Mouse (Mus musculus) midbrain, embryonic 13.5 days (tissue): ENCODE measurements around the gene Itgb5. TPM values are rescaled to one million over a fixed set of nuclear protein-coding genes. Genes with fewer than 3 reads are reported as not detected.

Experiments used
- ATAC-seq: fragments of 200-750 bp; cut with Nextera tagmentation; 2 replicates; pipeline ENCODE4 v1.8.0; 2017; ENCODE audit warnings: mild to moderate bottlenecking, moderate TSS enrichment, moderate library complexity
- H3K27ac ChIP-seq: fragments of 300-500 bp; sonication (generic); 2 replicates; pipeline ENCODE4 v1.5.1; 2015; ENCODE audit warnings: inconsistent platforms, mild to moderate bottlenecking, moderate library complexity
- H3K27me3 ChIP-seq: fragments of 300-500 bp; sonication (generic); 2 replicates; pipeline ENCODE4 v1.6.1; 2015; ENCODE audit warnings: mild to moderate bottlenecking, inconsistent platforms
- H3K36me3 ChIP-seq: fragments of 300-500 bp; sonication (generic); 2 replicates; pipeline ENCODE4 v1.6.1; 2015; ENCODE audit warnings: mild to moderate bottlenecking, inconsistent platforms
- H3K4me1 ChIP-seq: fragments of 300-500 bp; sonication (generic); replicated peaks from 2 replicates; pipeline ENCODE4 v1.6.1; 2015; ENCODE audit warnings: inconsistent platforms
- H3K4me2 ChIP-seq: fragments of 300-500 bp; sonication (generic); replicated peaks from 2 replicates; pipeline ENCODE4 v1.6.1; 2015; ENCODE audit warnings: moderate library complexity, mild to moderate bottlenecking, inconsistent platforms
- H3K4me3 ChIP-seq: fragments of 300-500 bp; sonication (generic); replicated peaks from 2 replicates; pipeline ENCODE4 v1.5.1; 2015; ENCODE audit warnings: mild to moderate bottlenecking, inconsistent platforms
- H3K9ac ChIP-seq: fragments of 300-500 bp; sonication (generic); replicated peaks from 2 replicates; pipeline ENCODE4 v1.6.1; 2015; ENCODE audit warnings: mild to moderate bottlenecking, inconsistent platforms
- H3K9me3 ChIP-seq: fragments of 300-500 bp; sonication (generic); 2 replicates; pipeline ENCODE4 v1.6.1; 2016; ENCODE audit warnings: mild to moderate bottlenecking, inconsistent platforms
- WGBS: fragments of 180-500 bp; shearing (Covaris S2); methylation state at CpG from one replicate; pipeline ENCODE4 v1.1.7; 2015; 5-methylcytosine and 5-hydroxymethylcytosine counted together
- polyA plus RNA-seq: library from polyadenylated mRNA; unstranded; fragments of >200 nt; fragmentation: Nextera tagmentation; extraction: Ambion mirVana; gene quantifications from 2 replicates; pipeline ENCODE4 v1.2.1, GENCODE M21; 2015

The Itgb5 gene
- polyA plus RNA-seq: 5.3 and 10.3 TPM in 2 replicates

DNA sequence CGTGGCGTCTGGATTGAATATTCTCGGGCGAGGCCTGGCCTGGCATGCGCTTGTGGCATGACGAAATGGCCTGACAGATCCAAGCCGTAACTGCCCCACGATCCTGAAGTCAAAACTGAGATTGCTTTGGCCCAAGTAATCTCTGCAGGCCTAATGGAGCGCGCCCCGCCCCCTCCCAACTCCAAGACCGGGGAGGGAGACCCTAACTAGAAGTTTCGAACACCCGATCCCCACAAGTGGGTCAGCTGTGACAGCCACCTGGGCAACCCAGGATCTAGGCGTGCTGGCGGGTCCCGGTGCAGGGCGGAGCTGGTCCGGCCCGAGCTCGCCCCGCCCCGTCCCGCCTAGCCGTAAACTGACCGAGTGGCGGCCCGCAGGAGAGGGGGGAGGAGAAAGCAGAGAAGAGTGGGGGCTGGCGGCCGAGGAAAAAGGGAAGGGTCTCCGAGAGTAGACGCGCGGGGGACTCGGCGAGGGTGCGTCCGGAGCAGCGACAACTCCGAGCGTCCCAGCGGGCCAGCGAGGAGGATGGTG, at the start of gene Itgb5:
Itgb5 (plus strand) TSS at position 365 of the 531 bp plus-strand sequence.
- Histone ChIP-seq H3K4me2 (peak within 1 kb of the TSS; percentile 98), H3K4me1 (peaks cover 40% of the 10 kb centered on the region), H3K4me3 (peak within 1 kb of the TSS; percentile 74), H3K36me3 (no peaks in the 10 kb centered on the region), H3K9ac (peak within 1 kb of the TSS; percentile 71), H3K9me3 (no peaks in the 10 kb centered on the region), H3K27me3 (peaks cover 56% of the 10 kb centered on the region), H3K27ac (0 out of 2 replicates have a peak within 1 kb of the TSS, but pooled peaks have one; percentile 11)
- peak; percentile 59 for ATAC-seq
- WGBS: under 1% methylated on average over 41 of the region's 43 CpGs

DNA sequence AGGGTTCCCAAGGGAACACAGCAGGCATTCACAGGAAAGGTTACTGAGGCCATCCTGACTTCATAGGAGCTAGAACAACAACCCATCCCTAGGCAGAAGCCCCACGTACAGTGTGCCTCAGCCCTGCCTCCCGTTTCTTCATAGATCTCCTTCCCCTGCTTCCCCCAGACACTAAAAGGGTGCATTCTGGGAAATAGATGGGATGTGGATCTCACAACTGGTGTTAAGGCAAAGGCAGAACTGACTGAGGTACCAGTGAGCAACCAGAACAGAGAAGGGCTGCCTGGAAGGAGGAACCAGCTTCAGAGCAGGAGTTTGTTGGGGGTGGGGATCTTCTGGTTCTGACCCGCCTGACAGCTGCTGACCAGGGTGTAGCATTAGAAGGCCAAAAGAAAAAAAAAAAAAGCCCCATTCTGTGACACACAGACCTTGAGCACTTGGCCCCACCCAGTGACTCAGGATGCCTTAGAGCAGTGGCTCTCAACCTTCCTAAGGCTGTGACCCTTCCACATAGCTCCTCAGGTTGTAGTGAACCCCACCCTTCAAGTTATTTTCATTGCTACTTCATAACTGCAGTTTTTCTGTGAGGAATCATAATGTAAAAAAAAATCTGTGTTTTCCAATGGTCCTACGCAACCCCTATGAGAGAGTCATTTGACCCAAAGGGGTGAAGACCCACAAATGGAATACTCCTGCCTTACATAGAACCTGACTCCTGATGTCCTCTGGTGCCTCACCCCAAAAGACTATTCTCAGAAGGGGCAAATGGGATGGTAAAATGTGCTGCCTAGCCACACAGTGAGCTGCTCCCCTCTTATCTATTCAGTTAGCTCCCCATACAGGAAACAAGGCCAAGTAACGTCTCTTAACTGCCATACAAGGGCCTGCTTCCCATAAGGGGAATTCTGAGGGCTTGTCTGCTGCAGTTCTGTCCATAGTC, 47.4 kb upstream of the Itgb5 start:
- no peak overlapping the region for H3K4me2 ChIP-seq
- ATAC-seq: no peak
- no peaks in the 10 kb centered on the region for H3K9me3 ChIP-seq
- H3K27ac ChIP-seq: no peak overlapping the region
- WGBS: 69% methylated on average over 5 of the region's 5 CpGs
- H3K36me3 ChIP-seq: no peaks in the 10 kb centered on the region
- H3K27me3 ChIP-seq: no peaks in the 10 kb centered on the region
- no peak overlapping the region for H3K4me3 ChIP-seq
- H3K4me1 ChIP-seq: no peaks in the 10 kb centered on the region
- no peak overlapping the region for H3K9ac ChIP-seq

DNA sequence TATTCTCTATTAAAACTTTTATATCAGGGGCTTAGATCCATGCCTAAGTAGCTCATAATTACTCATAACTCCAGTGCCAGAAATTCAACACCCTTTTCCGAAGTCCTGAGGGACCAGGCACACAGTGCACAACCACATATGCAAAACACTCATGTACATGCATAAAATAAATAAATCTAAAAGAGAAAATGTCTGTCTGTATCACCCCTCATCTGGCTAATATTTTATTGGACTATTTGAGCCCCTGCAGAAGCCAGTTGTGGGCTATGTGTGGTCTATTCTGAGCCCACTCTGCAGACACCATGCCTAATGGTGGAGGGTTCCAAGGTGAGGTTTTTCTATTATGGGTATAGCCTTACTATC, 46.8 kb upstream of the Itgb5 start:
- 90% methylated on average over 1 of the region's 1 CpGs for WGBS
- no peaks in the 10 kb centered on the region for H3K4me1 ChIP-seq
- H3K4me3 ChIP-seq: no peak overlapping the region
- H3K27ac ChIP-seq: no peak overlapping the region
- H3K9me3 ChIP-seq: no peaks in the 10 kb centered on the region
- H3K36me3 ChIP-seq: no peaks in the 10 kb centered on the region
- H3K27me3 ChIP-seq: no peaks in the 10 kb centered on the region
- no peak overlapping the region for H3K9ac ChIP-seq
- H3K4me2 ChIP-seq: no peak overlapping the region
- no peak for ATAC-seq

GRCm38 (mm10) chr16:33784547-33784946, 44.9 kb upstream of the Itgb5 start:
- H3K9me3 ChIP-seq: no peaks in the 10 kb centered on the region
- no peaks in the 10 kb centered on the region for H3K27me3 ChIP-seq
- no peak overlapping the region for H3K4me2 ChIP-seq
- H3K4me1 ChIP-seq: no peaks in the 10 kb centered on the region
- no peak overlapping the region for H3K27ac ChIP-seq
- H3K9ac ChIP-seq: no peak overlapping the region
- no peak overlapping the region for H3K4me3 ChIP-seq
- no peaks in the 10 kb centered on the region for H3K36me3 ChIP-seq
- no peak for ATAC-seq
- WGBS: 100% methylated on average over 1 of the region's 1 CpGs

DNA sequence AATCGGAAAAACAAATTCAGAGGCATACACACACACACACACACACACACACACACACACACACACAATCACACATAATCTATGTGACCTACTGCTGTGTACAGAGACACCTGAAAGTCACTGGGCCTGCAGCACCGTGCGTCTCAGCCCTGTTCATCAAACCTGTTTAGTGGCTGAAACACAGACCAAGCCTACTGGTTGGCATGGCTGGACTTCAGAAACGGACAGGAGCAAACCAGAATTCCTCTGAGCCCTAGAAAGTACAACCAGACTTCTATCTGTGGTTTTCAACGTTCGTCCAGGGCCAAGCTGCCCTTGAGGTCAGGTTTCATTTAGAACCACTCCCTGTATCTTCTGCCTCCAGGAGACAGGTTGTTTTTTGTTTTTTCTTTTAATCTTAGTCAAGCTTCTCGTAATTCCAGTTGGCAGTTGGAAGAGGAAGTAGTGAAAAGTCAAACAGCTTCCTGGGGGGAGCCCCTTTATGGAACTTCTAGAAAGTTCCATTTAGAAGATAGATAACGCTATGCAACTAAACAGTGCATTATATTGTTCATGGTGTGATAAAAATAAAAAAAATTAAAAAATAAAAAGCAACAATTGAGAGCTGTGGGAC, 44.3 kb upstream of the Itgb5 start:
- H3K9me3 ChIP-seq: no peaks in the 10 kb centered on the region
- no peak overlapping the region for H3K4me3 ChIP-seq
- H3K27ac ChIP-seq: no peak overlapping the region
- no peak overlapping the region for H3K4me2 ChIP-seq
- H3K9ac ChIP-seq: no peak overlapping the region
- no peak for ATAC-seq
- H3K4me1 ChIP-seq: no peaks in the 10 kb centered on the region
- WGBS: 85% methylated on average over 8 of the region's 8 CpGs
- H3K27me3 ChIP-seq: no peaks in the 10 kb centered on the region
- no peaks in the 10 kb centered on the region for H3K36me3 ChIP-seq

DNA sequence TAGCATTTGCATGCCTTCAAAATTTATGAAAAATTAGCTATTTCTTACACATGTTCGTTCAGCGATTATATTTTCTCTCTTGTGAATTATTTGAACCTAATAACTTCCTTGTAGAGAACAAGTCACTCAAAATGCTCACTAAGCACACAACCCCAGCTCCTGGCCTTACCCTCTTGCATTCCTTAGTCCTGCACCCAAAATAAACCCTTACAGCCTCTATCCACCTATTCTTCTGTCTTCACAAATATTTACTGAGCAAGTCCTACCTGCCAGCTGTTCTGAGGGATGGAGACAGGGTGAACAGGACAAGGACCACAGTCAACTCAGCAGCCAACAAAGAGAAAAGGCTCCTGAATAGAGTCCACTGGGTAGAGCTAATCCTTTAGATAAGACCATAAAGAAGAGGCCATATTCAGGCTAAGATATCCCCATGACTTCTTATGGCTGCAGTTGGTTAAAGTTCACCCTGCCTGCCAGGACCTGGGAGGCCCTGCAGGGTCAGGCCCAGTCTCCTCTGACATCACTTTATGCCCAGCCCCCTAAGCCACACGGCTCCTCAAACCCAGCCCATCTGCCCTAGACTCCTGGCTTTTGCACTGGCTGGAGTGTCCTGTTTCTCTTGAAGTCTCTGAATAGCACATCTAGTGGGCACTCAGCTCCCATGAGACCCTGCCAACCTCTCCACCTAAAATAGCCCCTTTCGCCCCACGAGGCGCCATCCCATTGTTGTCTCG, 42.6 kb upstream of the Itgb5 start:
- no peak for ATAC-seq
- Histone ChIP-seq H3K4me1 (no peaks in the 10 kb centered on the region), H3K9ac (no peak overlapping the region), H3K4me3 (no peak overlapping the region), H3K27ac (no peak overlapping the region), H3K27me3 (no peaks in the 10 kb centered on the region), H3K4me2 (no peak overlapping the region), H3K36me3 (no peaks in the 10 kb centered on the region), H3K9me3 (no peaks in the 10 kb centered on the region)
- 83% methylated on average over 7 of the region's 7 CpGs for WGBS

DNA sequence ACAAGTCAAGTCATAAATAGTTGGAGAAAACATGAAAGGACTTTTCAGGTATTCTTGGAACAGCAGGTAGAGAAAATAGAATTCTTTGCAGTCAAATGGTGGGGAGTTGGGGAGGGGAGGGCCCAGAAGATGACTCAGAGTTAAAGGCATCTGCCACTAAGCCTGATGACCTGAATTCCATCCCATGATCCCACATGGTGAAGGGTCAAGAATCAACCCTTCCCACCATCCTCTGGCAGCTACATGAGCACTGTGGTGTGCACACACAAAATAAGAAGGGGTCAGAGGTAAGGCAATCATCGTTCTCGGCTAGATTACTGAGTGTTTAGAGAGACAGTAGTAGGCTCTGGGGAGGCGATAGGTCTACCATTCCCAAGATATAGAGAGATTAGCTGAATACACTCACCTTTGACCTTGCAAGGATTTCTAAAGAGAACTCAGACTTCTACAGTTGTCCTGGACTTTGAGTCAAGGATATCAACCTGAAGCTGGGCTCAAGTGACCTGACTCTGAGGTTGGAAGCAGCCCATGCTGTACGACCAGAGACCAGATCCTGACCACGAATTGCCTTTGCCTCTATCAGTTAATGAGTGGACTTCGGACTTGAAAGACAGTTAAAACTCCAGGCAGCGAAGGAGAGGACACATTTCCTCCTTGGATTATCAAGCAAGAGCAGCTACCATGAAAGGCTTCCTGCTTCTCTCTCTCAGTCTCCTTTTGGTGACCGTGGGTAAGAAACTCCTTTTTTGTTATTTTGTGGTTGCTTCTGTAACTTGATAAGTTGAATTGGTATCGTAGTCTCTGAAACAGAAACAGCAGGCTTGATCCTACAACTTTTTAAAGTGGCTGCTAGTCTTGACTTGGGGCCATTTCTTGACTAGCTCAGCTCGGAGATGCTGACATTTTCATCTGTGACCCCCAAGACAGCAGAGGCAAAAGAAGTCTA, 35.3 kb upstream of the Itgb5 start, which contains the start of gene Muc13:
Muc13 (plus strand) TSS at position 192 of the 946 bp plus-strand sequence.
- WGBS: 92% methylated on average over 10 of the region's 10 CpGs
- H3K4me1 ChIP-seq: no peaks in the 10 kb centered on the region
- no peak for ATAC-seq

DNA sequence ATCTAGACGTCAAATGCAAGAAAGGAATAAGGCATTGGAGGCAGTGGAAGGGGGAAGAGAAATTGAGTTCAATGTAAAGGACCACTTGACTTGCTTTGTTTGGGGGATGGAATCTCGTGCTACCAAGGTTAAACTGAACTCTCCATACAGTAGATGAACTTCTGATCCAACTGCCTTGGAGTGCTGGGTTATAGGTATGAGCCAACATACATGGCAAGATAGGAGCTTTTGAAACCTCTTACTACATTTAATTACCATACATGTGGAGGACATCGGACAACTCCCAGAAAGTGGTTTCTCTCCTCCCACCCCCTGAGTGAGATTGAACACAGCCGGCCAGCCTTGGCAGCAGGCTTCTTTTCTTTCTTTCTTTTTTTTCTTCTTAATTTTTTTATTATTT, 34.4 kb upstream of the Itgb5 start:
- H3K9ac ChIP-seq: no peak overlapping the region
- ATAC-seq: no peak
- H3K4me2 ChIP-seq: no peak overlapping the region
- H3K9me3 ChIP-seq: no peaks in the 10 kb centered on the region
- WGBS: 88% methylated on average over 4 of the region's 4 CpGs
- no peak overlapping the region for H3K4me3 ChIP-seq
- no peaks in the 10 kb centered on the region for H3K27me3 ChIP-seq
- H3K4me1 ChIP-seq: no peaks in the 10 kb centered on the region
- no peak overlapping the region for H3K27ac ChIP-seq
- H3K36me3 ChIP-seq: no peaks in the 10 kb centered on the region

More for the DNA sequence above, 35.3 kb upstream of the Itgb5 start, which contains the start of gene Muc13:
- Histone ChIP-seq H3K4me2 (no peak within 1 kb of the TSS), H3K9ac (no peak within 1 kb of the TSS), H3K27me3 (no peaks in the 10 kb centered on the region), H3K9me3 (no peaks in the 10 kb centered on the region), H3K36me3 (no peaks in the 10 kb centered on the region), H3K27ac (no peak within 1 kb of the TSS), H3K4me3 (no peak within 1 kb of the TSS)

DNA sequence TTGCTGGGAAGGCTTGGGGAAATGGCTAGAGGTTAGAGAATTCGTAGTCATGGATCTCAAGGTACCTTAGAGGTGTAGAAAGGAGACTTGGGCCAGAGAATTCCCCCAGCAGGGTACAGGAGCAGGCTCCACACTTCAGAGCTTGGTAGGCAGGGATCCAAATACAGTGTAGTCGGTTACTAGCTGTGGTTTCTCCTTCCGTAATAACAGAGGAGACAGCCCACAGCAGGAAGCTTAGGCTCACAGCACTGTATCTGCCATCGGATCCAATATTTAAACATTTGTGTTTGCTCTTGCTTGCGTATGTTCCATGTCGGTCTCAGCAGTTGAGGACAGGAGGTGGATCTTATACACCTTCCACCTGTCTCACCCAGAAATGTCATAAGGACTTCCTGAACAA, 33.6 kb upstream of the Itgb5 start:
- 88% methylated on average over 6 of the region's 6 CpGs for WGBS
- Histone ChIP-seq H3K27ac (no peak overlapping the region), H3K4me2 (no peak overlapping the region), H3K4me1 (no peaks in the 10 kb centered on the region), H3K9ac (no peak overlapping the region), H3K27me3 (no peaks in the 10 kb centered on the region), H3K4me3 (no peak overlapping the region), H3K9me3 (no peaks in the 10 kb centered on the region), H3K36me3 (no peaks in the 10 kb centered on the region)
- no peak for ATAC-seq

GRCm38 (mm10) chr16:33796756-33797155, 32.7 kb upstream of the Itgb5 start:
- Histone ChIP-seq H3K9me3 (no peaks in the 10 kb centered on the region), H3K36me3 (no peaks in the 10 kb centered on the region), H3K4me1 (no peaks in the 10 kb centered on the region), H3K4me2 (no peak overlapping the region), H3K4me3 (no peak overlapping the region), H3K9ac (no peak overlapping the region), H3K27me3 (no peaks in the 10 kb centered on the region), H3K27ac (no peak overlapping the region)
- 90% methylated on average over 3 of the region's 3 CpGs for WGBS
- no peak for ATAC-seq

DNA sequence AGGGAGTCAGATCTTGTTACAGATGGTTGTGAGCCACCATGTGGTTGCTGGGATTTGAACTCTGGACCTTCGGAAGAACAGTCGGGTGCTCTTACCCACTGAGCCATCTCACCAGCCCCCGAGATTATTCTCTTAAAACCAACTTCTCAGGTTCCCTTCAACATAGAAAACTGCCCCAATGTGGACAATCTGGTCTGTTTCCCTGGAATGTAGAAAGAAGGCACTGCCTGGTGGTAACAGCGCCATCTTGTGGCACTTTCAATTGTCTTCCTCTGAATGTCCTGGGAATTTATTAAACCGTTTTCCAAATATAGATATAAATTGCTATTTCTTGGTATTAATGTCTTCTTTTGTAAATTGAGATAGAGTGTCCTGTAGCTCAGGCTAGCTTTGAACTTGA, 31.6 kb upstream of the Itgb5 start:
- no peak overlapping the region for H3K4me2 ChIP-seq
- H3K4me1 ChIP-seq: no peaks in the 10 kb centered on the region
- H3K9ac ChIP-seq: no peak overlapping the region
- no peaks in the 10 kb centered on the region for H3K9me3 ChIP-seq
- WGBS: 49% methylated on average over 5 of the region's 5 CpGs
- H3K36me3 ChIP-seq: no peaks in the 10 kb centered on the region
- H3K4me3 ChIP-seq: no peak overlapping the region
- no peak overlapping the region for H3K27ac ChIP-seq
- ATAC-seq: no peak
- H3K27me3 ChIP-seq: no peaks in the 10 kb centered on the region
